Comparison of ENCODE assay signal across 14 mouse cellular contexts in the genomic region with DNA sequence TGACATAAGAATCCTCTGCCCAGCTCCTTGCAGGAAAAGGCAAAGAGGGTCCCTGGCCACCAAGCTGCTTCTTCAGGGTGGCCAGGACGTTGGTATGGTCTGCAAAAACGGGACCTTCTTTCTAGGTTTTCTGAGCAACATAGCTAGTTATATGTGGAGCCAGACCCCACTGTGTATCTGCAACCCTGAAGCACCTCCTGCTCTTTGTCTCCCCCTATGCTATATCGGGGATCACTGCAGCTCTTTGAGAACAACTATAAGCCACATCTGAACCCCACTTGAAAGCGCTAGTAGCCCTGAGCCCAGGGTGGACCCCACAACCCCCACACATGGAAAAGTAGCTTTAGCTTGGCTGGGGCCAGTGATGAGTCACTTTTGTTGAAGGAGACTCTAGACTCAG.
DNase-seq lines count a peak whose midpoint lies in the region; ATAC-seq and TF ChIP-seq lines count a peak whose summit lies in the region.
"Had no signal": no experiment of that assay in that cellular context is flagged by ENCODE, and none has a peak within 500 bp of the region (broad histone marks: within the 10 kb centered on the region; RNA-seq: fewer than 3 reads in every experiment).

No protein-coding gene starts in this region.

- H3K27me3 ChIP-seq in hindbrain, embryonic 13.5 days, result 0 out of 2 replicates have a peak, but pooled peaks cover 3% of the 10 kb centered on the region
- no peaks in the 10 kb centered on the region for H3K27me3 ChIP-seq in hindbrain, embryonic 11.5 days (ENCODE audit: control insufficient read depth, insufficient read depth, low read length)
- H3K27me3 ChIP-seq in midbrain, embryonic 10.5 days (ENCODE audit: low read depth, poor library complexity, severe bottlenecking), result peaks cover 13% of the 10 kb centered on the region; the same call in 1 of the 2 replicates
- H3K27me3 ChIP-seq in midbrain, embryonic 14.5 days (ENCODE audit: control insufficient read depth, insufficient read depth, low read length), result no peaks in the 10 kb centered on the region

- H3K4me2 ChIP-seq in hindbrain, embryonic 13.5 days, result no peak overlapping the region
- H3K4me2 ChIP-seq in hindbrain, embryonic 11.5 days (replicated peaks; ENCODE audit: low read depth, low read length), result no peak overlapping the region
- no peak overlapping the region for H3K4me2 ChIP-seq in midbrain, embryonic 14.5 days (ENCODE audit: low read length)
- H3K4me2 ChIP-seq: hindbrain, embryonic 14.5 days had no signal

- no peak for TF ChIP-seq CTCF in lung, adult 2 months (IDR thresholded peaks at IDR 0.05; ENCODE audit: insufficient read depth, low read length)

- H3K9me3 ChIP-seq in hindbrain, embryonic 13.5 days, result no peaks in the 10 kb centered on the region
- H3K9me3 ChIP-seq in hindbrain, embryonic 11.5 days (ENCODE audit: control insufficient read depth, low read length), result no peaks in the 10 kb centered on the region
- no peaks in the 10 kb centered on the region for H3K9me3 ChIP-seq in midbrain, embryonic 10.5 days (replicated peaks)
- no peaks in the 10 kb centered on the region for H3K9me3 ChIP-seq in midbrain, embryonic 14.5 days (ENCODE audit: control insufficient read depth, low read length)
- H3K9me3 ChIP-seq: midbrain, embryonic 12.5 days had no signal

- TF ChIP-seq POLR2A in lung, adult 2 months (IDR thresholded peaks at IDR 0.05; ENCODE audit: borderline replicate concordance, extremely low read depth, low read depth, low read length), result no peak

- peak overlapping the region; percentile 8; the same call in 1 of the 2 replicates for H3K27ac ChIP-seq in hindbrain, embryonic 13.5 days
- H3K27ac ChIP-seq in hindbrain, embryonic 11.5 days (ENCODE audit: low read depth, low read length), result no peak overlapping the region
- peak overlapping the region; percentile 74 for H3K27ac ChIP-seq in midbrain, embryonic 10.5 days (replicated peaks)
- H3K27ac ChIP-seq in midbrain, embryonic 14.5 days (replicated peaks; ENCODE audit: low read depth, low read length), result no peak overlapping the region
- H3K27ac ChIP-seq: hindbrain, embryonic 14.5 days had no signal

- WGBS in hindbrain, embryonic 13.5 days, result 60% methylated on average over 4 of the region's 4 CpGs
- 61% methylated on average over 4 of the region's 4 CpGs for WGBS in hindbrain, embryonic 11.5 days
- WGBS in midbrain, embryonic 10.5 days, result 70% methylated on average over 4 of the region's 4 CpGs
- 69% methylated on average over 4 of the region's 4 CpGs for WGBS in midbrain, embryonic 14.5 days
- WGBS in lung, adult 2 months, result 62% methylated on average over 4 of the region's 4 CpGs

- H3K4me1 ChIP-seq in hindbrain, embryonic 13.5 days (replicated peaks), result peaks cover 36% of the 10 kb centered on the region
- no peaks in the 10 kb centered on the region for H3K4me1 ChIP-seq in hindbrain, embryonic 11.5 days (replicated peaks; ENCODE audit: control insufficient read depth, insufficient read depth, low read length)
- H3K4me1 ChIP-seq in midbrain, embryonic 10.5 days, result peaks cover 51% of the 10 kb centered on the region
- peaks cover 16% of the 10 kb centered on the region for H3K4me1 ChIP-seq in midbrain, embryonic 14.5 days (ENCODE audit: control insufficient read depth, insufficient read depth, low read length)
- 0 out of 2 replicates have a peak, but pooled peaks cover 2% of the 10 kb centered on the region for H3K4me1 ChIP-seq in lung, adult 2 months (ENCODE audit: control insufficient read depth, insufficient read depth, low read length)

- no peak for ATAC-seq in hindbrain, embryonic 13.5 days (ENCODE audit: low FRiP score)
- ATAC-seq in hindbrain, embryonic 11.5 days (ENCODE audit: low FRiP score), result no peak
- ATAC-seq in midbrain, embryonic 14.5 days (ENCODE audit: low FRiP score, low TSS enrichment), result no peak
- peak; percentile 57 for ATAC-seq in megakaryocyte-erythroid progenitor cell, adult 5-6 weeks (replicated peaks; ENCODE audit: low FRiP score, low TSS enrichment, poor library complexity, severe bottlenecking)
- ATAC-seq: activated CD4-positive, CD25-positive, alpha-beta regulatory T cell, adult 4 months had no signal

- DNase-seq in hindbrain, embryonic 11.5 days (ENCODE audit: low spot score), result no peak
- DNase-seq in midbrain, embryonic 10.5 days (ENCODE audit: low spot score), result no peak
- no peak for DNase-seq in midbrain, embryonic 14.5 days
- peak; percentile 62 for DNase-seq in R1 (ENCODE audit: low read depth, low spot score)
- no peak for DNase-seq in ovary, postnatal 10 days (ENCODE audit: low spot score)
- no peak for DNase-seq in lung, adult 2 months
- DNase-seq: cerebellum, postnatal 14 days; kidney, postnatal 25 days had no signal

- H3K36me3 ChIP-seq in hindbrain, embryonic 13.5 days, result no peaks in the 10 kb centered on the region
- no peaks in the 10 kb centered on the region for H3K36me3 ChIP-seq in hindbrain, embryonic 11.5 days (ENCODE audit: control insufficient read depth, insufficient read depth, low read length)
- H3K36me3 ChIP-seq in midbrain, embryonic 10.5 days, result no peaks in the 10 kb centered on the region
- H3K36me3 ChIP-seq in midbrain, embryonic 14.5 days (ENCODE audit: control insufficient read depth, insufficient read depth, low read length), result no peaks in the 10 kb centered on the region
- H3K36me3 ChIP-seq: midbrain, embryonic 12.5 days had no signal

- H3K9ac ChIP-seq in hindbrain, embryonic 13.5 days, result no peak overlapping the region
- H3K9ac ChIP-seq in hindbrain, embryonic 11.5 days (ENCODE audit: low read depth, low read length), result no peak overlapping the region
- H3K9ac ChIP-seq in midbrain, embryonic 14.5 days (replicated peaks; ENCODE audit: low read length), result no peak overlapping the region
- H3K9ac ChIP-seq: midbrain, embryonic 12.5 days had no signal

- no peak overlapping the region for H3K4me3 ChIP-seq in hindbrain, embryonic 13.5 days
- H3K4me3 ChIP-seq in hindbrain, embryonic 11.5 days (ENCODE audit: low read depth, low read length), result no peak overlapping the region
- no peak overlapping the region for H3K4me3 ChIP-seq in midbrain, embryonic 10.5 days
- no peak overlapping the region for H3K4me3 ChIP-seq in midbrain, embryonic 14.5 days (replicated peaks; ENCODE audit: low read depth, low read length)
- H3K4me3 ChIP-seq in lung, adult 2 months (replicated peaks; ENCODE audit: extremely low read depth, low read depth, low read length), result no peak overlapping the region
- H3K4me3 ChIP-seq: erythroblast, embryonic 14.5 days; midbrain, embryonic 12.5 days had no signal

Comparison
In these comparisons a context has a peak if more than half of its experiments do, and no peak if none do; other contexts are left out.
1. H3K27ac ChIP-seq: peak in hindbrain, embryonic 13.5 days (single experiment) and midbrain, embryonic 10.5 days (single experiment); none in hindbrain, embryonic 11.5 days (single experiment) and midbrain, embryonic 14.5 days (single experiment).